In the genomic region with DNA sequence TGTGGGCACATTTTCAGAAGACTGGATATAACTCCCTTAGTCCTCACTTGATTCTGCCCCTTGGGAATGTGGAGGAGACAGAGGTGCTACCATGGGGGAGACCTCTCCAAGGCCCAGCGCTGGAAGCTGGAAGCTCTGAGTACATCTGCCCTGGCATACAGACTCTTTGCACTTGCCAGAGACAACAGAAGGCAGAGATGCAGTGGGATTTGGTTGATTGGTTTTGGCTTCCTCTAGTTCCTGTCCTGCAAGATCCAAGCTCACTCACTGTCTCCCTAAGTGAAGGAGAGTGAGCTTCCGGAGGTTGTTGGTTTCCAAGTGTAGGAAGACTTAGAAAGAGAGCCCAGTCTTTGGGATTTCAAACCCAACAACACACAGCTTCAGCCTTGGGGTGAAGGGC, we compare ENCODE assay signal across 12 mouse cellular contexts. TPM values are rescaled to one million over a fixed set of nuclear protein-coding genes. Genes with fewer than 3 reads are reported as not detected.
DNase-seq lines count a peak whose midpoint lies in the region; ATAC-seq lines count a peak whose summit lies in the region.
"Had no signal": no experiment of that assay in that cellular context is flagged by ENCODE, and none has a peak within 500 bp of the region (broad histone marks: within the 10 kb centered on the region; RNA-seq: fewer than 3 reads in every experiment).

No protein-coding gene starts in this region.

- no peak overlapping the region for H3K4me2 ChIP-seq in kidney, embryonic 16.5 days (replicated peaks; ENCODE audit: low read depth, low read length)
- no peak overlapping the region for H3K4me2 ChIP-seq in embryonic facial prominence, embryonic 15.5 days (replicated peaks)

- H3K4me1 ChIP-seq in heart, embryonic 10.5 days, result peaks cover 22% of the 10 kb centered on the region
- peaks cover 26% of the 10 kb centered on the region for H3K4me1 ChIP-seq in kidney, embryonic 16.5 days (ENCODE audit: insufficient read depth, low read length)
- H3K4me1 ChIP-seq in embryonic facial prominence, embryonic 15.5 days, result peaks cover 29% of the 10 kb centered on the region

- 0 out of 2 replicates have a peak overlapping the region, but pooled peaks have one; percentile 33 for H3K27ac ChIP-seq in heart, embryonic 10.5 days
- peak overlapping the region; percentile 83 for H3K27ac ChIP-seq in kidney, embryonic 16.5 days (ENCODE audit: low read length)
- H3K27ac ChIP-seq in embryonic facial prominence, embryonic 15.5 days (replicated peaks), result peak overlapping the region; percentile 72
- H3K27ac ChIP-seq: liver, embryonic 14.5 days had no signal

- H3K36me3 ChIP-seq in heart, embryonic 10.5 days, result no peaks in the 10 kb centered on the region
- H3K36me3 ChIP-seq in kidney, embryonic 16.5 days (ENCODE audit: insufficient read depth, low read length), result no peaks in the 10 kb centered on the region
- no peaks in the 10 kb centered on the region for H3K36me3 ChIP-seq in embryonic facial prominence, embryonic 15.5 days

- no peak for DNase-seq in heart, embryonic 10.5 days (ENCODE audit: low spot score)
- DNase-seq in heart, adult 8-10 months (ENCODE audit: low spot score), result no peak
- DNase-seq in kidney, adult 8-10 months, result no peak
- peak; percentile 5 for DNase-seq in Muller cell, postnatal 12 days (ENCODE audit: inconsistent ontology term)
- no peak for DNase-seq in ovary, postnatal 14 days (ENCODE audit: low spot score)
- no peak for DNase-seq in right cerebral cortex, postnatal 10 days (ENCODE audit: low spot score in 2 of 2)
- DNase-seq: adrenal gland, adult 2 months; B cell, adult 2 months; cerebellum, adult 11-12 months had no signal

- H3K27me3 ChIP-seq in heart, embryonic 10.5 days (ENCODE audit: insufficient read depth, poor library complexity, severe bottlenecking), result peaks cover 39% of the 10 kb centered on the region
- peaks cover 10% of the 10 kb centered on the region; the same call in 1 of the 2 replicates for H3K27me3 ChIP-seq in kidney, embryonic 16.5 days (ENCODE audit: insufficient read depth, low read length)
- H3K27me3 ChIP-seq in embryonic facial prominence, embryonic 15.5 days, result peaks cover 13% of the 10 kb centered on the region

- 65% methylated on average over 2 of the region's 2 CpGs for WGBS in heart, embryonic 10.5 days
- WGBS in kidney, embryonic 16.5 days, result 58% methylated on average over 2 of the region's 2 CpGs
- 59% methylated on average over 2 of the region's 2 CpGs for WGBS in embryonic facial prominence, embryonic 15.5 days

- ATAC-seq in kidney, embryonic 16.5 days (ENCODE audit: low FRiP score, low TSS enrichment), result no peak
- no peak for ATAC-seq in embryonic facial prominence, embryonic 15.5 days (ENCODE audit: insufficient number of reproducible peaks, low FRiP score, low TSS enrichment, low read depth)

- H3K9me3 ChIP-seq in heart, embryonic 10.5 days, result no peaks in the 10 kb centered on the region
- no peaks in the 10 kb centered on the region for H3K9me3 ChIP-seq in kidney, embryonic 16.5 days (ENCODE audit: low read length)
- H3K9me3 ChIP-seq in embryonic facial prominence, embryonic 15.5 days (replicated peaks), result no peaks in the 10 kb centered on the region

- H3K9ac ChIP-seq in kidney, embryonic 16.5 days (replicated peaks; ENCODE audit: low read length), result 0 out of 2 replicates have a peak overlapping the region, but pooled peaks have one; percentile 10
- no peak overlapping the region for H3K9ac ChIP-seq in embryonic facial prominence, embryonic 15.5 days
- H3K9ac ChIP-seq: liver, embryonic 14.5 days had no signal

- no peak overlapping the region for H3K4me3 ChIP-seq in heart, embryonic 10.5 days
- H3K4me3 ChIP-seq in kidney, embryonic 16.5 days (ENCODE audit: low read length), result no peak overlapping the region
- H3K4me3 ChIP-seq in embryonic facial prominence, embryonic 15.5 days (replicated peaks), result no peak overlapping the region

RNA-seq across cellular contexts. Expression of a gene that starts 21.4 kb away (rescaled TPM):
- 37.9 and 40.3 TPM in 2 replicates for polyA plus RNA-seq in heart, embryonic 10.5 days (2016; fragmentation: Nextera tagmentation; extraction: Ambion mirVana)
- 1 to 10 TPM; 7.8 to 9.3 (median 8.2) TPM for total RNA-seq in heart, adult 8-10 months (2022)
- polyA plus RNA-seq in kidney, embryonic 16.5 days (2015; fragmentation: Nextera tagmentation; extraction: Ambion mirVana), result 46.9 and 47.0 TPM in 2 replicates
- polyA plus RNA-seq in embryonic facial prominence, embryonic 15.5 days (2015; fragmentation: Nextera tagmentation; extraction: Ambion mirVana), result 41.0 and 41.4 TPM in 2 replicates

RNA-seq across cellular contexts. Expression of a gene that starts 33.6 kb away (rescaled TPM):
- polyA plus RNA-seq in heart, embryonic 10.5 days (2016; fragmentation: Nextera tagmentation; extraction: Ambion mirVana), result not detected in 2 replicates
- not detected for total RNA-seq in heart, adult 8-10 months (2022)
- polyA plus RNA-seq in kidney, embryonic 16.5 days (2015; fragmentation: Nextera tagmentation; extraction: Ambion mirVana), result not detected in 2 replicates
- not detected in 2 replicates for polyA plus RNA-seq in embryonic facial prominence, embryonic 15.5 days (2015; fragmentation: Nextera tagmentation; extraction: Ambion mirVana)
- total RNA-seq: adrenal gland, adult 2 months had no signal
- polyA plus RNA-seq: adrenal gland, adult 2 months; liver, embryonic 14.5 days had no signal

RNA-seq across cellular contexts. Expression of a gene that starts 44.1 kb away (rescaled TPM):
- 28.9 and 42.5 TPM in 2 replicates for polyA plus RNA-seq in heart, embryonic 10.5 days (2016; fragmentation: Nextera tagmentation; extraction: Ambion mirVana)
- total RNA-seq in heart, adult 8-10 months (2022), result 10 to 100 TPM; 11.0 to 11.9 (median 11.4) TPM
- 47.4 and 55.4 TPM in 2 replicates for polyA plus RNA-seq in kidney, embryonic 16.5 days (2015; fragmentation: Nextera tagmentation; extraction: Ambion mirVana)
- polyA plus RNA-seq in embryonic facial prominence, embryonic 15.5 days (2015; fragmentation: Nextera tagmentation; extraction: Ambion mirVana), result 73.5 and 76.0 TPM in 2 replicates

Comparison
In these comparisons a context has a peak if more than half of its experiments do, and no peak if none do; other contexts are left out.
1. H3K27ac ChIP-seq: peak in every context shown above with its lines; median percentile 83 in kidney, embryonic 16.5 days; 72 in embryonic facial prominence, embryonic 15.5 days; 33 in heart, embryonic 10.5 days.